Mouse (Mus musculus) thymus, adult 2 months (tissue): Measurements from ENCODE around the gene Pdf. TPM values are rescaled to one million over a fixed set of nuclear protein-coding genes. Genes with fewer than 3 reads are reported as not detected.
"Not testable (repeated sequence)": the region's sequence is repeated elsewhere in the genome, so short reads cannot be mapped to it uniquely, and the experiment has no call there.

Source experiments
- DNase-seq: peaks from one replicate; pipeline ENCODE4 v3.0.0; 2021
- H3K27ac ChIP-seq: fragments of 200-500 bp; 2 replicates; pipeline ENCODE4 v1.5.1; 2012; ENCODE audit warnings: low read length, control low read depth; ENCODE audit not compliant: control insufficient read depth, insufficient read depth
- H3K27me3 ChIP-seq: fragments of 200-500 bp; 2 replicates; pipeline ENCODE4 v1.6.1; 2012; ENCODE audit warnings: mild to moderate bottlenecking, low read length, moderate library complexity, mixed read lengths; ENCODE audit not compliant: control insufficient read depth, insufficient read depth
- H3K36me3 ChIP-seq: fragments of 200-500 bp; 2 replicates; pipeline ENCODE4 v1.6.1; 2012; ENCODE audit warnings: mild to moderate bottlenecking, low read length, moderate library complexity; ENCODE audit not compliant: control insufficient read depth, insufficient read depth
- H3K4me1 ChIP-seq: fragments of 200-500 bp; replicated peaks from 2 replicates; pipeline ENCODE4 v1.6.1; 2012; ENCODE audit warnings: low read length; ENCODE audit not compliant: control insufficient read depth, insufficient read depth
- H3K4me3 ChIP-seq: fragments of 200-500 bp; 2 replicates; pipeline ENCODE4 v1.5.1; 2012; ENCODE audit warnings: mild to moderate bottlenecking, low read length, control low read depth, moderate library complexity; ENCODE audit not compliant: control insufficient read depth, insufficient read depth
- CTCF ChIP-seq: fragments of 200-500 bp; IDR thresholded peaks from 2 replicates; pipeline ENCODE4 v1.5.1; 2012; ENCODE audit warnings: mild to moderate bottlenecking, control low read depth, low read length, moderate library complexity, borderline replicate concordance; ENCODE audit not compliant: control insufficient read depth, poor library complexity, insufficient read depth; ENCODE audit errors: extremely low read depth
- POLR2A ChIP-seq: fragments of 200-500 bp; IDR thresholded peaks from 2 replicates; pipeline ENCODE4 v1.6.1; 2012; ENCODE audit warnings: mild to moderate bottlenecking, low read length, control low read depth, moderate library complexity; ENCODE audit not compliant: control insufficient read depth, poor library complexity, insufficient read depth; ENCODE audit errors: extremely low read depth
- WGBS: fragments of 180-500 bp; shearing (Covaris S2); methylation state at CpG from one replicate; pipeline ENCODE4 v1.1.7; 2018; 5-methylcytosine and 5-hydroxymethylcytosine counted together
- polyA plus RNA-seq: library from polyadenylated mRNA; depleted of rRNA; stranded (reverse); fragments of >200 nt; gene quantifications from 2 replicates; pipeline ENCODE4 v1.2.3, GENCODE M21; 2012

The Pdf gene
- polyA plus RNA-seq, 1 experiment, result 32.2 TPM

DNA sequence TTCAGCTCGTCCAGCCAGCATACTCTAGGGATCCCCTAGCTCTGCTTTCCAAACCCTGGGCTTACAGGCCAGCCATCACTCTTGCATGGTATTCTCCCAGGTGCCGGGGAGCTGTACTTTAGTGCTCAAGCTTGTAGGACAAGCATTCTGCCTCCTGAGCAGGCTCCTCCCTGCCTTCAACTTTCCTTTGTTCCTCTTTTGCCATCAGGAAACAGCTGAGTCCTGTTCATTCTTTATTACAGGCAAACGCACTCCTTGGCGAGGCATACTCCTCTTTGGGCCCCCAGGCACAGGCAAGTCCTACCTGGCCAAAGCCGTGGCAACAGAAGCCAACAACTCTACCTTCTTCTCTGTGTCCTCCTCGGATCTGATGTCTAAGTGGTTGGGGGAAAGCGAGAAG, 7.8 kb downstream of the Pdf start:
- no peak for TF ChIP-seq CTCF
- no peak for TF ChIP-seq POLR2A
- no peak overlapping the region for H3K4me3 ChIP-seq
- H3K4me1 ChIP-seq, result no peaks in the 10 kb centered on the region
- DNase-seq, result no peak
- no peak overlapping the region for H3K27ac ChIP-seq
- WGBS, result 73% methylated on average over 7 of the region's 7 CpGs
- H3K27me3 ChIP-seq, result no peaks in the 10 kb centered on the region
- peaks cover 77% of the 10 kb centered on the region for H3K36me3 ChIP-seq

DNA sequence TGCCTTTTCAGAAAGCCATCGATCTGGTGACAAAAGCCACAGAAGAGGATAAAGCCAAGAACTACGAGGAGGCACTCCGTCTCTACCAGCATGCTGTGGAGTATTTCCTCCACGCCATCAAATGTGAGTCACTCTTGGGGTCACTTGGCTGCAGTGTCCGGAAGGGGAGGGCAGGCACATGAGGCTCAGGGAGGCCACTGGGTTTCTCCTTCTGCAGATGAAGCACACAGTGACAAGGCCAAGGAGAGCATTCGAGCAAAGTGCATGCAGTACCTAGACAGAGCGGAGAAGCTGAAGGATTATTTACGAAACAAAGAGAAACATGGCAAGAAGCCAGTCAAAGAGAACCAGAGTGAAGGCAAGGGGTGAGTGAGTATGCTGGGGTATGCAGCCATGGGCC, 11.8 kb downstream of the Pdf start:
- TF ChIP-seq POLR2A, result no peak
- Histone ChIP-seq H3K27ac (no peak overlapping the region), H3K4me3 (no peak overlapping the region), H3K4me1 (peaks cover 8% of the 10 kb centered on the region), H3K27me3 (no peaks in the 10 kb centered on the region), H3K36me3 (peaks cover 37% of the 10 kb centered on the region)
- no peak for DNase-seq
- WGBS, result 95% methylated on average over 8 of the region's 8 CpGs

DNA sequence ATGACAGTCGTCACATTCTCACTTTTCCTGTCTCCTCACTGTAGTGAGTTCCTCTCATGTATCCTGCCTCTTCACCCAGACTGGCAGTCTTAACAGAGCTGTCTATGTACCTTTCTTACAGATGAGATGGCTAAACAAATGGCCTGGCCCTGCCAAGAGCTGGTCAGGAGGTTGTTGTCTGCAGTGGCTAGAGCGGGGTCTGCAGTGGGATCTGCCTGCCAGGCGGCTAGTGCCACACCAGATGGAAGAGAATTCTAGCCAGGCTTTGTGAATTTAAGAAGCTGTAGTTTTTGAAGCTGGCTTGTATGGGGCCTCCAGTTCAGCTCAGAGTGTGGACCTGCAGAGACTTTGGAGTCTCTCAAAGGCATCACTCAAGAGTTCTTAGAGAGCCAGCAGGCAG, 12.8 kb downstream of the Pdf start:
- no peak overlapping the region for H3K4me3 ChIP-seq
- TF ChIP-seq POLR2A (no peak), CTCF (no peak)
- WGBS, result 98% methylated on average over 3 of the region's 3 CpGs
- DNase-seq, result no peak
- peaks cover 8% of the 10 kb centered on the region for H3K4me1 ChIP-seq
- no peak overlapping the region for H3K27ac ChIP-seq
- no peaks in the 10 kb centered on the region for H3K27me3 ChIP-seq
- H3K36me3 ChIP-seq, result peaks cover 27% of the 10 kb centered on the region

DNA sequence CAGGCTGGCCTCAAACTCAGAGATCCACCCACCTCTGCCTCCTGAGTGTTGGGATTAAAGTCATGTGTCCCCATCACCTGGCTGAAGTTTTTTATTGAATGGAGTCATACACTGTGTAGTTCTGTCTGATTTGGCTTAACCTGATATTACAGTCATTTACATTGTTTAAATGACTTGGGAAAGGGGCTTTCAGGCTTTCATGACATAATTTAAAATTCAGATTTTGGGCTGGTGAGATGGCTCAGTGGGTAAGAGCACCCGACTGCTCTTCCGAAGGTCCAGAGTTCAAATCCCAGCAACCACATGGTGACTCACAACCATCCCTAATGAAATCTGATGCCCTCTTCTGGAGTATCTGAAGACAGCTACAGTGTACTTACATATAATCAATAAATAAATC, 14.8 kb downstream of the Pdf start:
- peaks cover 12% of the 10 kb centered on the region for H3K36me3 ChIP-seq
- H3K4me1 ChIP-seq, H3K4me3 ChIP-seq, H3K27ac ChIP-seq, H3K27me3 ChIP-seq, DNase-seq: not testable (repeated sequence)
- 99% methylated on average over 2 of the region's 2 CpGs for WGBS

GRCm38 (mm10) chr8:107031577-107032090, 16.8 kb downstream of the Pdf start:
- H3K4me3 ChIP-seq, result peak overlapping the region; percentile 89
- TF ChIP-seq POLR2A (no peak), CTCF (no peak)
- no peak for DNase-seq
- WGBS, result under 1% methylated on average over 40 of the region's 40 CpGs
- peaks cover 3% of the 10 kb centered on the region; the same call in 1 of the 2 replicates for H3K36me3 ChIP-seq
- H3K27me3 ChIP-seq, result no peaks in the 10 kb centered on the region
- H3K4me1 ChIP-seq, result peaks cover 8% of the 10 kb centered on the region
- no peak overlapping the region for H3K27ac ChIP-seq

DNA sequence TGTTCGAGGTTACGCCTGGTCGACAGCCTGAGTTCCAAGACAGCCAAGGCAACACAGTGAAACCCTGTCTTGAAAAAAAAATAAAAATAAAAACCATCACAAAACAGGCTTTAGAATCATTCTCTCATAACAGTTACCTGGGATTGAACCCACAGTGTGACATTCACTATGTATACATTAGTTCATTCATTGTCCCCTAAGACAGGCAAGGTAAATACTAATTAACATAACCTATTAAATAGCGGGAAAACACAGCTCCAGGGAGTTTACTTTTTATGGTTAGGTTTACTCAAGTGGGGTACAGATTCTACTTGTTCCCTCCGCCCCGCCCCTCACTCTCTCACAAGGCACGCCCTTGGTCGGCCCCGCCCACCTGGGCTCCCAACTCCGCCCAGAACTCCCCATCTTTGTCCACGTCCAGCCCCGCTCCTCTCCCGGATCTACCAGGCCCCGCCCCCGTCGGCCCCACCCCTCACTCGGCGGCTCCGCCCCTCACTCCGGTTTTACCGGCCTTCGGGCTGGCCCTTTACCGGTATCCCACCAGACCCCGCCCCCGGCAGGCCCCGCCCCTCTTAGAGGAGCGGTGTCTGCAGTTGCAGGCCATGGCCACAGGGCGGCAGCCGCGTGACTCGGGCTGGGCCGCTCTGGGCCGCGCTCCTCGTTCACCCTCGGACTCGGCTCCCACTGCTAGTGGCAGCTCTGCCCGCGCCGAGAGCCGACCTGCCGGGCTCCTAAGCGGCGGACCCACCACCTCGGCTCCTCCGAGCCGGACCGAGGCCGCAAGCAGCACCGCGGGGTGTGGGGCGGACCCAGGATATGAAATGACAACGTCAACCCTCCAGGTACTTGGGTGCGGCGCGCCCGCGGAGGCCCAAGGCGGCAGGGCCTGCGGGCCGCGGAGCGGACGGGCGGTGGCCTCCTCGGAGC, 17.5 kb downstream of the Pdf start, which contains the start of gene Vps4a:
Gene Vps4a (plus strand): TSS at position 573 of the 927 bp plus-strand sequence.
- no peaks in the 10 kb centered on the region for H3K36me3 ChIP-seq
- peak within 1 kb of the TSS; percentile 89 for H3K4me3 ChIP-seq
- H3K27me3 ChIP-seq, result no peaks in the 10 kb centered on the region
- TF ChIP-seq POLR2A (peak; percentile 72), CTCF (peak; percentile 88)
- DNase-seq, result peak; percentile 97
- no peak within 1 kb of the TSS for H3K27ac ChIP-seq
- peaks cover 8% of the 10 kb centered on the region for H3K4me1 ChIP-seq
- 8% methylated on average over 66 of the region's 66 CpGs for WGBS

GRCm38 (mm10) chr8:107030058-107030457, 18.4 kb downstream of the Pdf start:
- Histone ChIP-seq H3K4me3 (no peak overlapping the region), H3K27me3 (no peaks in the 10 kb centered on the region), H3K36me3 (no peaks in the 10 kb centered on the region), H3K27ac (no peak overlapping the region), H3K4me1 (peaks cover 8% of the 10 kb centered on the region)
- WGBS, result 61% methylated on average over 5 of the region's 5 CpGs
- no peak for DNase-seq
- TF ChIP-seq POLR2A (no peak), CTCF (no peak)
